Mouse (Mus musculus): Measurements from ENCODE around the gene Gm28729.
"Not testable (repeated sequence)": the region's sequence is repeated elsewhere in the genome, so short reads cannot be mapped to it uniquely, and the experiment has no call there.

The Gm28729 gene

DNA sequence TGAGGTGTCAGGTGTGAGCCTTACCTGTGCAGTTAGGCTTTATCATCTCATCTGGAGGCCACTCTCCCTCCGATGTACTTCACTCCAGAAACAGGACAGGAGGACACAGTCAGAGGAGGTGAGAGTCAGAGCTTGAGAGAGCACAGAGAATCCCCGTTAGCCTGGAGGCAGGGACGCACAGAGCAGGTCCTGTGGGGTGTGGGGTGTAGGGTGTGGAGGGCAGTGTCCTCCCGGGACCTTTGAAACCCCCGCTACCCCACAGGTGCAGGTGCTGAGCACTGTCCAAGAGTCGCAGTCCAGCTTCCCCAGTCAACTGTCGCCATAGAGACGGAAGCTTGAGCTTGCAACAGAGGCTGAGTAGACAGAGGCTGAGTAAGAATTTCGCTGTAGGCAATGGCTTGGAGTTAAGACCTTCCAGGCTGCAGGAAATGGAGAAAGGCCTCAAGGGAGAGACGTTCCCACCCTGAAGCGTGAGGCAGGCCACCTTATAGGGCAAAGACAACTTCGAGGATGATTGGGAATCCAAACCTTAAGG, at the start of gene Gm28729:
TSS of gene Gm28729 (minus strand) at position 293 of the 535 bp plus-strand sequence.
- DNase-seq (ENCODE audit: extremely low read depth, insufficient read length, low spot score) = no peak

- no peak for DNase-seq (ENCODE audit: extremely low read depth, insufficient read length, low spot score)
These were observed 48.2 kb upstream of the Gm28729 start for GRCm38 (mm10) chr9:96573252-96573651.

- DNase-seq (ENCODE audit: extremely low read depth, insufficient read length, low spot score) = no peak
These were observed 47.7 kb upstream of the Gm28729 start for GRCm38 (mm10) chr9:96572754-96573153.

GRCm38 (mm10) chr9:96566470-96566996, 41.5 kb upstream of the Gm28729 start:
- DNase-seq (ENCODE audit: extremely low read depth, insufficient read length, low spot score) = no peak

DNA sequence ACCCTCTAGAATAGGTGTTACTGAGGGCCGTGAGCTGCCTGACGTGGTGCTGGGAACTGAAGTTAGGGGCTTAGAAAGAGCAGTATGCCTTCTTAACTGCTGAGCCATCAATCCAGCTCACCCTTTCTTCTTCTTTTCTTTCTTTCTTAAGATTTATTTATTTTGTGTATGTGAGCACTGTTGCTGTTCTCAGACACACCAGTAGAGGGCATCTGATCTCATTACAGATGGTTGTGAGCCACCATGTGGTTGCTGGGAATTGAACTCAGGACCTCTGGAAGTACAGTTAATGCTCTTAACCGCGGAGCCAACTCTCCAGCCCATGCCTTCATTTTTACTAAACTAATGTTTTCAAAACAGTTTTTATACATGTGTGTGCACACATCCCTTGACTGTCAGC, 38.4 kb upstream of the Gm28729 start:
- no peak for DNase-seq (ENCODE audit: extremely low read depth, insufficient read length, low spot score)

- no peak for DNase-seq (ENCODE audit: extremely low read depth, insufficient read length, low spot score)
These were observed 34.1 kb upstream of the Gm28729 start for GRCm38 (mm10) chr9:96559148-96559547.

DNA sequence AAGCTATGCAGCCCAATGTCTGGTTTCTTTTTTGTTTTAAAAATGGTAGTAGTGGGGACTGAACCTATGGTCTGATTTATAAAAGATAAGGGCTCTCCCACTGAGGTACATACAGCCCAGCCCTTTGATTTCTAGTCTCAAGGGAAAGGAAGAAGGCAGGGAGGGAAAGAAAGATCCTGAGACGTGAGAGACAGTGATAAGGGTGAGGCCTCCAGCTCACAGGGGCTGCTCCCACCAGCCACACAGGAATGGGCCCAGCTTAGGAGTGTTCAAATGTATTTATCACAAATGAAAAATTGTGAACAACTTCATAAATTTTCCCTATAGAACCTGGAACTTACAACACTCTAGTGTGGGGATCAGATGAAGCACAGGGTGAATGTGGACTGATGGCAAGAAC, 33.5 kb upstream of the Gm28729 start:
- DNase-seq (ENCODE audit: extremely low read depth, insufficient read length, low spot score) = no peak

DNA sequence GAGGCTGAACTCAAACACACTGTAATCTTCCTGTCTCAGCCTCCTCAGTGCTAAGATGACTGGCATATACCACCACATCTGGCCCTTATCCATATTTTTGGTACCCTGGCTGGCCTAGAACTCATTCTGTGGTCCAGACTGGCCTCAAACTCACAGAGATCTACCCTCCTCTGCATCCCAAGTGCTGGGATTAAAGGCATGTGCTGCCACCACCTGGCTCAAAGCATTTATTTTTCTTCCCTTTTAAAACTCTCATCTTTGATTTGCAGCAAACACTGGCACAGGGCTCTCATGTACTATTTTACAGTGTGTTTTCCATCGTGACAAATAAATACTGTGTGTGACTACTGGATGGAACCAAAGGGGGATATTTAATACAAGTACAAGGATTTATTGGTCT, 29.0 kb upstream of the Gm28729 start:
- no peak for DNase-seq (ENCODE audit: extremely low read depth, insufficient read length, low spot score)

DNA sequence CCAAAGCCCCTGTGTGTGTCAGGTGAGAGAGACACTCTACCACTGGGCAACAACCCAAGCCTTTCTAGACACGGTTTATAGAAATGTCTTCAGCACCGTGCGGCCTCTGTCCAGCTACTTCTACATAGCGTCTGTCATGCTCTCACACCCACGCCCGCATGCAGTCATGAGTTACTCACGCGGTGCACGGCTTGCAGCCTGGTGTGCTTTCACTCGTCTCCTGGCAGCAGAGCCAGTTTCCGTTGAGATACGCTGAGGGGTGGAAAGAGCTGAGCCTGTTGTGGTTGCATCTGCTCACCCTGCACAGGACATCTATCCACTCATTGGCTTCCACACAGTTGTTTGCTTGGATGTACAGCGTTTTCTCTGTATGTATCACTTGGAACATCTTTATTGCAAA, 20.3 kb upstream of the Gm28729 start:
- DNase-seq (ENCODE audit: extremely low read depth, insufficient read length, low spot score) = no peak

GRCm38 (mm10) chr9:96543643-96544640, 18.9 kb upstream of the Gm28729 start:
- no peak for DNase-seq (ENCODE audit: extremely low read depth, insufficient read length, low spot score)

DNA sequence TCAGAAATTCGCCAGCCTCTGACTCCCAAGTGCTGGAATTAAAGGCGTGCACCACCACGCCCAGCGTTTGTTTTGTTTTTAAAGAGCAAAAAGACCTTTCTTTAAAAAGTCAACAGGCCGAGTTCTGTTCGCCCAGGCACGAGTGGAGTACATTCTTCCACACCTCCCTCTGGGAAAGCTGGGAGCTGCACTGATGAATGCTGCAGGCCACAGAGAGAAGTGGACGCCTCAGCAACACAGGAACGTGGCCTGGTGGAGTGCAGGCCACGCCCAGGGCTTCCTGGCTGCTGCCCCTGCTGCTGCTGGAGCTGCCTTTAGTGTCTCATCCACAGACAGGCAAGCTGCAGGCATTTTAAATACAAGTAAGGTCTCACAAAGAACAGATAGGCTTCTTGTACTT, 13.9 kb upstream of the Gm28729 start:
- no peak for DNase-seq (ENCODE audit: extremely low read depth, insufficient read length, low spot score)

GRCm38 (mm10) chr9:96537615-96537919, 12.5 kb upstream of the Gm28729 start:
- no peak for DNase-seq (ENCODE audit: extremely low read depth, insufficient read length, low spot score)

DNA sequence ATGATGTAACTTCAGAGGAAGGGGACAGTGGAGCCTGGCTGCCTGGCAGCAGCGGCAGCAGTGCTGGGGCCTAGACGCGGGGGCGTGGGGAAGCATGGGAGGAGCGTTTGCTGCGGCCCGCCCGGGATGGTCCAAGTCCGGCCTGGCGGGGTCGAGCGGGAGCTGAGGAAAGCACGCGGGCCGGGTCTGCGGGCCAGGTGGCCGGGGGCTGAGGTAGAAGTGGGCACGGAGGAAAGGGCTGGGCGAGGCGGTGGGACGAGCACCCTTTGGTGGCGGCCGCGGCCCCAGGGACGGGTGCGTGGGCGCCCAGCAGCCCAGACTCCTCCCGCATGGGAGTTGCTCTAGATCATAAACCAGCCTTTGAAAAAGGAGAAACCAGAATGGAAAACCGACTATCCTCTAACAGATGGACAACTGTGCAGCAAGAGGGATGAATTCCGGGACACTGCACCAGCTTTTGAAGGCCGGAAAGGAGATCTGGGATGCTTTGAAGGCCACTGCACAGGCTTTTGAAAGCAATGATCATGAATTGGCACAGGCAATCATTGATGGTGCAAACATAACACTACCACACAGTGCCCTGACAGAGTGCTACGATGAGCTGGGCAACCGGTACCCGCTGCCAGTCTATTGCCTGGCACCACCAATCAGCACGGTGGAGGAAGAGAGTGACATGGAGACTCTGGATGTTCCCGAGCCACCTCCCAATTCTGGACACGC, 12.0 kb upstream of the Gm28729 start:
- DNase-seq (ENCODE audit: extremely low read depth, insufficient read length, low spot score) = no peak

DNA sequence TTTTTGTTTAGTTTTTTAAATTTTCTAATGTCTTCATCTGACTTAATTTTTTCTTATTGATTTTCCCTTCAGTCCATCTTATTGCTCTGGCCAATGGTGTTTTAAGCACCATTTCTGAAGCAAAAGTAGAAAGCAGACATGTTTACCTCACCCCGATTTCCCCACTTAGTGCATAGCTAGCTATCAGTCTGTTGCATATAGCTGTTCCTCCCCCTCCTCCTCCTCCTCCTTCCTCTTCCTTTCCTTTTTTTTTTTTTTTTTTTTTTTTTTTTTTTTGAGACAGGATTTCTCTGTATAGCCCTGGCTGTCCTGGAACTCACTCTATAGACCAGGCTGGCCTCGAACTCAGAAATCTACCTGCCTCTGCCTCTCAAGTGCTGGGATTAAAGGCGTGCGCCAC, 11.0 kb upstream of the Gm28729 start:
- not testable (repeated sequence) for DNase-seq (ENCODE audit: extremely low read depth, insufficient read length, low spot score)

DNA sequence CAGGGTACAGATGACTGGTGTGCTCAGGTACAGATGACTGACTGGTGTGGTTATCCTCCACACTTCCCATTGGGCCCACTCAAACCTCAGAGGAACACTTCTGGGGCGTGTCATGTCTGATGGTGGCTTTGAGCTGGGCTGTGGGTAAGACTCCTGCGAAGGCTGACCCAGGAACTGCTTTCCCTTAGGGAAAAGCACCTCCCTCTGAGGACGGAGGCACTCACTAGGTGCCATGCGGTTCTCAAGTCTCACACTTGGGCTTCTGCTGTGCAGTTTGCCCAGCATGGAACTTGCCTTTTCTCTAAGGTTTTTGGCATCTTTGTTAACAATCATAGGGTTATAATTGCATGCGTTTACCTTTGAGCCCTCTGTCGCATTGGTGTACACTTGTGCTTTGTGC, 10.4 kb upstream of the Gm28729 start:
- no peak for DNase-seq (ENCODE audit: extremely low read depth, insufficient read length, low spot score)

- no peak for DNase-seq (ENCODE audit: extremely low read depth, insufficient read length, low spot score)
These were observed 9.2 kb upstream of the Gm28729 start for GRCm38 (mm10) chr9:96534256-96534655.

DNA sequence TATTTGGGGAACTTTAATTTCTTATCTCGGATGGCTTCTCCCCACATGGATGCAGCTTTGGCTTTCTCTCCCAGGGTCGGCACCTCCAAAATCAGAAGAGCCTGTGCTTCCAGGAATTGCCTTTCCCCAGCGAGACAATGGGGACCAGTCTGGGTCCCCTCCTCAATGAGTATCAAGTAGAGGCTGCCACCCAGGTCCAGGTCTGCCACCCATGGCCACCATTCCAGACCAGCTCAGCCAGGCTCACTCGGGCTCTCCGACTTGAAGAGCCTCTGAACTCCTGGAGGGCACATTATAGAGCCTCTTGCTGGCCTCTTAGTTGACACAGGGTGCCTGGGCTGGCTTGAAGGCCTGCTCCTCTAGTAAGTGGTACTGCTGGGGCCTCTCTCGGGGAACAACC, 8.4 kb upstream of the Gm28729 start:
- no peak for DNase-seq (ENCODE audit: extremely low read depth, insufficient read length, low spot score)

DNA sequence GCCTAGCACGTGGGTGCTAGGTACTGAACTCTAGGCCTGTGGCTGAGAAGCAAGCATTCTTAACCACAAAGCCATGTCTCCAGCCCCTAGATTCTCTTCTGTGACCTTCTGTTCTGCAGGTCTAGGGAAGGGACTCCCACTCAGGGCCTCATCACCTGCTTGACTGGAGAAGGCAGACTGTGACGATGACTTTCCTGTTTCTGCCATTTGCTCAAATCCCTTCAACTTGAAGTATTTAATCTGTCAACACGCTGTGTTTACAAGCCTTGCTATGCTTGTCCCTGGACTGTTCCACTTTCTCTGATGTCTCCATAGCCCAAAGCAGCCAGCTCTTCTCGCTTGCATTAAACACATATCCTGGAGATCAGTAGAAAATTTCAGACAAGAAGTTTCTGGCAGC, 7.5 kb upstream of the Gm28729 start:
- no peak for DNase-seq (ENCODE audit: extremely low read depth, insufficient read length, low spot score)

DNA sequence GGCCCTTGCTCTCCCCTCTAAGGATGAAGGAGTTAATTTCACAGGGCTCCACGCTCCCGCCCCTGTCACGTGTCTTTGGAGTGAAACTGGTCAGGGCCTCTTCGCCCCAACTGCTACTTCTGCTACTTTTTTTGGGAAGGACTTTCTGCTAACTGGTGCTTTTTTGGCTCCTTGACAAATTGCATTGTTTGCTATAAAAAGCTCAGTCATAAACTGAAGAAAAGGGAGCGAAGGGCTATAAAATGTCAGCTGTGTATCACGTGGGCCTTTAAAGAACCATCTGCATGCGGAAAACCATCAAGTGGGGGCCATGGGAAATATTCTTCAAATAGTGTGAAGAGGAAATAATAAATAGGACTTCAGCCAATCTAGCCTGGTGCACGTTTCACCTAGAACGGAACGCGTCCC, 5.6 kb upstream of the Gm28729 start:
- DNase-seq (ENCODE audit: extremely low read depth, insufficient read length, low spot score) = no peak

- no peak for DNase-seq (ENCODE audit: extremely low read depth, insufficient read length, low spot score)
These were observed 5.1 kb upstream of the Gm28729 start for GRCm38 (mm10) chr9:96529961-96530673.

GRCm38 (mm10) chr9:96526011-96526410, 947 bp upstream of the Gm28729 start:
- no peak for DNase-seq (ENCODE audit: extremely low read depth, insufficient read length, low spot score)
